Mouse (Mus musculus): ENCODE results near the gene Itga2b.

The Itga2b gene

GRCm38 (mm10) chr11:102435754-102436470 lies 34.0 kb downstream of the Itga2b start:
- DNase-seq (ENCODE audit: extremely low spot score, low spot score) = no peak

GRCm38 (mm10) chr11:102434816-102435705 lies 34.9 kb downstream of the Itga2b start:
- DNase-seq (ENCODE audit: extremely low spot score, low spot score) = no peak

DNA sequence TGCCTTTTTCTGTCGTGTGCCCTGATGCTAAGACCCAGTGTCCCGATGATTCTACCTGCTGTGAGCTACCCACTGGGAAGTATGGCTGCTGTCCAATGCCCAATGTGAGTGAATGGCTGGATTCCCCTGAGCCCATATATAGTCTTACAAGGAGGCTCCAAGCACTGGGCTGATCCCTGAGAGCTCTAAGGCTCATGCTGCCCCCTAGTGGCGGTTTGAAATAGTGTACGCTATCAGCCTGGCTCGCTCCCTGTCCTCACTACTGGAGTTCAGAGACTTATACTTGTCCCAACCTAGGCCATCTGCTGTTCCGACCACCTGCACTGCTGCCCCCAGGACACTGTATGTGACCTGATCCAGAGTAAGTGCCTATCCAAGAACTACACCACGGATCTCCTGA lies 35.5 kb downstream of the Itga2b start:
- DNase-seq (ENCODE audit: extremely low spot score, low spot score) = peak; percentile 89

GRCm38 (mm10) chr11:102433866-102434265 lies 36.1 kb downstream of the Itga2b start:
- no peak for DNase-seq (ENCODE audit: extremely low spot score, low spot score)

GRCm38 (mm10) chr11:102432896-102433295 lies 37.0 kb downstream of the Itga2b start:
- DNase-seq (ENCODE audit: extremely low spot score, low spot score) = no peak

DNA sequence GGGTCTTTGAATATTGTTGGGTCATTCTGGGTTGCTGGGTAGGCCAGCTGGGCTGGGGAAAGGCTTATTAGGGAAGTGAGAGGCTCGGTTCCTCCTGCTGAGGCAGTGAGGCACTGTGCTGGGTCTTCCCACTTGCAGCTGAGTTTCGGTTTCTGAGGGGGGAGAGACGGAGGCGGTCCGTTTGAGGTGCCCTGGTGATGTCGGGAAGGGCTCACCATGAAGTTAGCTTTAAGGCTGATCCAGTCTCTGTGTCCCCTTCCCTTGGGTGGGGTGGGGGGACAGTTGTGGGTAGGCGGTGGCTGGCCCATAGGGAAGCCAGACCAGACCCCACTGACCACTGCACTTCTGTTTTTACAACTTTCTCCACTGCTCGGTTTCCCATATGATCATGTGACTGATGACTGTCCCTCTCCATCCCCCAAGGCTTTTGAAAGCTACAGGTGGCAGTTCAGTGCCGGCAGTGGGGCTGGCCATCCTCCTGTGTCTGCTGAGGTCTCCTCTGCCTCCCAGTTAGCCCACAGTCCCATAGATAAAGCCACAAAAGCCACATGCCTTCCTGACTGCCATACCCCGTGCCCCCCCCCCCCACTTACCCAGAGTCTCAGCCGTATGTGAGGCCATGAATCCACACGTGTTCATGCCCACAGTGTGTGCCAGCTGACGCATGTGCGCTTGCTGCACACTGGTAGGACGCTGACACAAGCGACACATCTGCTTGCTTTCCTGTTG lies 37.6 kb downstream of the Itga2b start:
- DNase-seq (ENCODE audit: extremely low spot score, low spot score) = no peak

DNA sequence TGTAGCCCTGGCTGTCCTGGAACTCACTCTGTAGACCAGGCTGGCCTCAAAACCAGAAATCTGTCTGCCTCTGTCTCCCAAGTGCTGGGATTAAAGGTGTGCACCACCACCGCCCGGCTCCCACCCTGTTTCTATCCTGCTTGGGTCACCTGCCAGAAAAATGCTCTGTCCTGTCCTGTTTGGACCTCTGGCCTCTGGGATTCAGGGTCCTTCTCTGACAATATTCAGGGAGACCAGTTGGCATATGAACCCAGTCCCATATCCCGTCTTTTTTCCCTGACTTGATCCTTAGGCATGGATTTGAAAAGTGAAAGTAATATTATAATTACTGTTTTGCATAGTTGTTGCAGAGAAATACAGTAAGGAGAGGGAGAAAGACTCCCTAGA lies 38.2 kb downstream of the Itga2b start:
- DNase-seq (ENCODE audit: extremely low spot score, low spot score) = no peak

DNA sequence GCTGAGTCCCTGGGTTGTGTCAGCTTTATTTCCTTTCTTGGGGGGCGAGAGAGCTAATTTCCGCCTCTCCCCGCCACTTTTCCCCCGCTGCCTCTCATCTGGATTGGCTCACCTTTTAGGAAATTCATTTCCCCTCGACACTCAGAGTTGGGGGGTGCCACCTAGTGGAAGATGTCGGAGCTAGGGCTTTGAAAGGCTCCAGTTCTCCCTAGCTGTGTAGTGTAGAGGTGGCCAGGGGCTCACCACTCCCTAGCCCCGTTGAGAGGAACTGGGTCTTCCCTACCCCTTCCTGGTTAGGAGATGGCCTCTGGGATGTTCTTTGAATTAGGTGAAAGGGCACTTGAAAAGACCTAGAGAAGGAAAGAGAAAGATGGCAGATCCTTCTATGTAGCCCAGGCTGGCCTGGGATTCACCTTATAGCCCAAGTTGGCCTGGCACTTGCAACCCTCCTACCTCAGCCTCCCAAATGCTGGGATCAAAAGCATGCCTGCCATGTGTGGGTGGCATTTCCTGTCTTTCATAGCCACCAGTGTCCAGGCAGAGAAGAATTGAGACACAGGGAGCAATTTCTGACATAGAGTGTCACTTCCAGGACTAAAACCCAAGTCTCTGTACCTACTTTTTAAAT lies 38.8 kb downstream of the Itga2b start:
- DNase-seq (ENCODE audit: extremely low spot score, low spot score) = peak; percentile 80

GRCm38 (mm10) chr11:102430121-102431017 lies 39.6 kb downstream of the Itga2b start, which contains the start of gene Grn:
Gene Grn (plus strand): TSS chr11:102430315.
- peak; percentile 85 for DNase-seq (ENCODE audit: extremely low spot score, low spot score)

DNA sequence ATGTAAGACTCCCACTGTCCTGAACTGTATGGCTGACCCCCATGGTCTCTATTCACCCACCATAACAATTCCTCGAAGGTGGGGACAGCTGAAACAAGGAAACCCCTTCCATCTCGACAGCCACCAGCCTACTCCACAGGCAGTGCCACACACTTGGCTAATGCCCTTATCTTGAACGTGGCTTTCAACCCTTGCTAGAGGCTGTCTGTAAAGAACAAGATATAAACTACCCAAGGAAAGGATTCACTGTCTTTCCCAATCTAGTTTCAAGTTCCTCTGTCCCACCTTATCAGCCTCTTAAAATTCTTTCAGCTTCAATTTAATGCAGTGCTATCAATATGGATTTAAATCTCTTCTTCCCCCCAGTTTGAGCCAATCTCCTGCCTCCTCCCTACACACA lies 40.4 kb downstream of the Itga2b start:
- no peak for DNase-seq (ENCODE audit: extremely low spot score, low spot score)

DNA sequence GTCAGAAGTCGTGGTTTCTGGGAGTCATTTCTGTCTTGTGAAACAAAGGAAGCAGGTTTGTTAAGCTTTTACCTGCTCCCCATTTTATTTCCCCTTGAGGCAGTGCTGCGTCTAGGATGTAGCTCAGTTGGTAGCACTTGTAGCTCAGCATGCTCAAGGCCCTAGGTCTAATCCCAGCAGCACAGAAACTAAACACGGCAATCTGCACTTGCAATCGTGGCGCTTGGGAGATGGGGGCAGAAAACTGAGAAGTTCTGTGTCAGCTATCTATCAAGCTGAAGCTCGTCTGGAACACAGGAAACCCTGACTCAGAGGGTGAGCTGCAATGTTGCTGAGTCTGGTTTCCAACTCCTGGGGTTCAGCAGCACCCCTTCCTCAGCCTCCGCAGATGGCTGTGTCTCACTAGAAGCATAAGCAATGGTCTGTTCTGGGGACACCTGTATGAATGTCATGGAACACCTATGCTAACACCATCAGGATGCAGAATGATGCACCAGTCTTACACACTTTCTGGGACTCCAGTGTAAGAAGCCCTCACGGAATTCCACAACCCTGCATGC lies 40.9 kb downstream of the Itga2b start:
- DNase-seq (ENCODE audit: extremely low spot score, low spot score) = no peak

GRCm38 (mm10) chr11:102425555-102426316 lies 44.2 kb downstream of the Itga2b start:
- no peak for DNase-seq (ENCODE audit: extremely low spot score, low spot score)

DNA sequence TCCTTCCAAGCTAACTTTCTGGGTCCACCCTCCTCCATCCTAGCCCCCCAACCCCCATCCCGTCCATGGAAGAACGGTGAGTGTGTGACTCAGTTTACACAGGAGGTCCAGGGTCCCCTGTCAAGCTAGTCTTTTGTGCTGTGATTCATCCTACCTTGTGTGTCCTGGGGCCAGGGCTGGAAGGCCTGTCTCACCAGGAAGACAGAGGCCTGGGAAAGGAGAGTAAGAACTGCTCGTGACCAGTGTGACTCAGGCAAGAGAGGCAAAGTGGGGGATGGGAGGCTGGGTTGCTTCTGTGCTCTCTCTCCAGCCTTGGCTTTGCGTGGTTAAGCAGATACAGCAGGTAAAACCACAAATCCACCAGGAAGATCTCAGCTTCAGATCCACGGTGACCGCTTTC lies 45.3 kb downstream of the Itga2b start:
- no peak for DNase-seq (ENCODE audit: extremely low spot score, low spot score)

DNA sequence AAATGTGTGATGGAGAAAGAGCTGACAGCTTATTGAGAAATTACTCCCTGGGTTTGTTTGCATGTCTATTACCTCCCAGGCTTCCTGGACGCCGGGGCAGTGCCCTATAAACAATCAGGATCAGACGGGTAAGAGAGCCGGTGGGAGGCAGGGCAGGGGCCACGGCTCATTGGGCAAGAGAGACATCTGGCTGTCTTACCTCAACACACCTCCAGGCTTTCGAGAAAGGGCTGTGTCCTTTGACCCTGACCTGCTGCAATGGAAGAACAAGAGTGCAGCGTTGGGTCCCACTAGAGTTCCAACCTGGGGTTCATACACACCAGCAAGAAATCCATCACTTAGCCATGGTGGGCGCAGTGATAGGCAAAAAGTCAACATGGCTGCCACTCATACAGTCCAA lies 48.4 kb downstream of the Itga2b start:
- no peak for DNase-seq (ENCODE audit: extremely low spot score, low spot score)

GRCm38 (mm10) chr11:102418887-102419286 lies 51.0 kb downstream of the Itga2b start:
- DNase-seq (ENCODE audit: extremely low spot score, low spot score) = no peak

DNA sequence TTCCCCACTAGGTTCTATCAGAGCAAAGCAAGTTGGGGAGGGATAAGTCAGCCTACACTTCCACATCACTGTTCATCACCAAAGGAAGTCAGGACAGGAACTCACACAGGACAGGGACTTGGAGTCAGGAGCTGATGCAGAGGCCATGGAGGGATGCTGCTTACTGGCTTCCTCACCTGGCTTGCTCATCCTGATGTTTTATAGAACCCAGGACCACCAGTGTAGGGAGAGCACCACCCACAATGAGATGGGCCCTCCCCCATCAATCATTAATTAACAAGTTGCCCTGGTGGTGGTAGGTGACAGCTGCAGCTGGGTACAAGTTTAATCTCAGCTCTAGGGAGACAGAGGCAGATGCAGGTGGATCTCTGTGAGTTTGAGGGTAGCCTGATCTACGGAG lies 52.8 kb downstream of the Itga2b start:
- DNase-seq (ENCODE audit: extremely low spot score, low spot score) = no peak

GRCm38 (mm10) chr11:102415034-102415802 lies 54.7 kb downstream of the Itga2b start:
- no peak for DNase-seq (ENCODE audit: extremely low spot score, low spot score)

GRCm38 (mm10) chr11:102413059-102413458 lies 56.9 kb downstream of the Itga2b start:
- no peak for DNase-seq (ENCODE audit: extremely low spot score, low spot score)

DNA sequence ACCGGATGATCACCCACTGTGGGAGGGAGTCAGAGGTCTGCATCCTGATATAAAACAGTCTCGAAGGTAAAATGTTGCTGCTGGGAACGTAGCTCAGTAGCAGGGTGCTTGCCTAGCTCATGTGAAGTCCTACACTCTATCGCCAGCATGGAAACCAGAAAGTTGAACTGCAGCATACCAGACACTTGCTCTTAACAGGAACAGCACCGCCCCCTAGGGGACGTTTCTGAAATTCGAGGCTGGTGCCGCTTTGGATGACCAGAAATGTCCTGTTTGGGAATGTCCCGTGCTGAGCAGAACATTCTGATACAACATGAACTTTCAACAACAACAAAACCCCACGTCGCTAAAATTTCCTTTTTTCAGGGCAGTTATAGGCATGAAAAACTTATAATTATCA lies 58.2 kb downstream of the Itga2b start:
- peak; percentile 89 for DNase-seq (ENCODE audit: extremely low spot score, low spot score)

All from neural tube, embryonic 10.5 days (tissue).